Mouse (Mus musculus): ENCODE results near the gene Car11.

GRCm38 (mm10) chr7:45709677-45710355, 10.2 kb downstream of the Car11 start:
- no peak for TF ChIP-seq CTCF (IDR thresholded peaks at IDR 0.05 in 2 of 3, conservative IDR thresholded peaks at IDR 0.05 in 1 of 3; ENCODE audit: control insufficient read depth in 1 of 3, insufficient read depth in 1 of 3, low read depth in 2 of 3, low read length in 3 of 3, poor library complexity in 1 of 3, severe bottlenecking in 1 of 3)
- 0 out of 2 replicates have a peak, but pooled peaks have one; percentile 75 for TF ChIP-seq POLR2AphosphoS5 (IDR thresholded peaks at IDR 0.05; ENCODE audit: borderline replicate concordance, low read depth, low read length)
- no peak for TF ChIP-seq UBTF (IDR thresholded peaks at IDR 0.05; ENCODE audit: borderline replicate concordance, insufficient read depth, low read depth, low read length)
- TF ChIP-seq USF2 (IDR thresholded peaks at IDR 0.05; ENCODE audit: borderline replicate concordance in 1 of 2, insufficient read depth in 1 of 2, low read depth in 1 of 2, low read length in 2 of 2), result no peak

Data from MEL (cell line).